Mouse (Mus musculus): ENCODE data around the gene Tmem237. TPM values are rescaled to one million over a fixed set of nuclear protein-coding genes. Genes with fewer than 3 reads are reported as not detected.

The Tmem237 gene
- total and polyA plus RNA-seq, 2 experiments from 2014 or later = 6.6 to 7.6 TPM

GRCm38 (mm10) chr1:59159136-59159535, 38.9 kb upstream of the Tmem237 start:
- H3K4me1 ChIP-seq (ENCODE audit: control insufficient read depth, insufficient read depth) = no peaks in the 10 kb centered on the region
- H3K4me2 ChIP-seq (ENCODE audit: low read depth, low read length) = no peak overlapping the region
- TF ChIP-seq EP300 (IDR thresholded peaks at IDR 0.05; ENCODE audit: low read depth) (no peak), CTCF (IDR thresholded peaks at IDR 0.05; ENCODE audit: low read depth) (no peak)
- H3K9me3 ChIP-seq (replicated peaks; ENCODE audit: control insufficient read depth, low read length) = no peaks in the 10 kb centered on the region
- H3K27ac ChIP-seq (ENCODE audit: low read depth) = no peak overlapping the region
- ATAC-seq (ENCODE audit: insufficient read depth, low read depth) = no peak
- WGBS = 82% methylated on average over 3 of the region's 3 CpGs
- H3K27me3 ChIP-seq (ENCODE audit: control insufficient read depth, insufficient read depth, low read length) = no peaks in the 10 kb centered on the region
- no peak for DNase-seq (ENCODE audit: low spot score)
- no peak overlapping the region for H3K4me3 ChIP-seq (ENCODE audit: low read depth, low read length)
- peaks cover 14% of the 10 kb centered on the region; the same call in 1 of the 2 replicates for H3K36me3 ChIP-seq (replicated peaks; ENCODE audit: control insufficient read depth, insufficient read depth, low read length)
- H3K9ac ChIP-seq (replicated peaks; ENCODE audit: low read depth, low read length) = no peak overlapping the region

DNA sequence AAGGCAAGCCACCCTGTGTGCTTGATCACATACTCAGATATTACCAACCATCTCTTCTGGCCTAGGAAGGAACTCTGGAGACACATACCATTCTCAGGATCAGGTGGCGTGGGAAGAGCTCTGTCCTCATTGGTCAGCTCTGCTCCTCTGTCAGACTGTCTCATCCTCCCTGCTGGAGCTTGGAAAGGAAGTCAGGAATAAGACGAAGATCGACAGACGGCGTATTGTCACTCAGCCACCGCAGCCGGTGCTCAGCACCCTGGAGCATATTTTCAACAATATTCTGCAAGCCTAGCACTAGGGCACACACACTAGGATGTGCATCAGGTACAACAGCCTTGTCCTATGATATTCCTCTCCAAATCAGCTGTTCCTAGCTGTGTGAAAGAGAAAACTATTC, 38.3 kb upstream of the Tmem237 start:
- no peak overlapping the region for H3K27ac ChIP-seq (ENCODE audit: low read depth)
- no peaks in the 10 kb centered on the region for H3K9me3 ChIP-seq (replicated peaks; ENCODE audit: control insufficient read depth, low read length)
- WGBS = 76% methylated on average over 7 of the region's 7 CpGs
- no peaks in the 10 kb centered on the region for H3K4me1 ChIP-seq (ENCODE audit: control insufficient read depth, insufficient read depth)
- no peak for TF ChIP-seq CTCF (IDR thresholded peaks at IDR 0.05; ENCODE audit: low read depth)
- TF ChIP-seq EP300 (IDR thresholded peaks at IDR 0.05; ENCODE audit: low read depth) = no peak
- ATAC-seq (ENCODE audit: insufficient read depth, low read depth) = no peak
- no peak overlapping the region for H3K4me3 ChIP-seq (ENCODE audit: low read depth, low read length)
- no peak for DNase-seq (ENCODE audit: low spot score)
- no peaks in the 10 kb centered on the region for H3K27me3 ChIP-seq (ENCODE audit: control insufficient read depth, insufficient read depth, low read length)
- H3K9ac ChIP-seq (replicated peaks; ENCODE audit: low read depth, low read length) = no peak overlapping the region
- peaks cover 7% of the 10 kb centered on the region; the same call in 1 of the 2 replicates for H3K36me3 ChIP-seq (replicated peaks; ENCODE audit: control insufficient read depth, insufficient read depth, low read length)
- no peak overlapping the region for H3K4me2 ChIP-seq (ENCODE audit: low read depth, low read length)

- DNase-seq (ENCODE audit: low spot score) = no peak
- WGBS = 75% methylated on average over 4 of the region's 4 CpGs
- 0 out of 2 replicates have a peak, but pooled peaks cover under 1% of the 10 kb centered on the region for H3K36me3 ChIP-seq (replicated peaks; ENCODE audit: control insufficient read depth, insufficient read depth, low read length)
- H3K27me3 ChIP-seq (ENCODE audit: control insufficient read depth, insufficient read depth, low read length) = no peaks in the 10 kb centered on the region
- TF ChIP-seq CTCF (IDR thresholded peaks at IDR 0.05; ENCODE audit: low read depth) = no peak
- TF ChIP-seq EP300 (IDR thresholded peaks at IDR 0.05; ENCODE audit: low read depth) = no peak
- no peak overlapping the region for H3K4me3 ChIP-seq (ENCODE audit: low read depth, low read length)
- no peak for ATAC-seq (ENCODE audit: insufficient read depth, low read depth)
- H3K4me2 ChIP-seq (ENCODE audit: low read depth, low read length) = no peak overlapping the region
- H3K4me1 ChIP-seq (ENCODE audit: control insufficient read depth, insufficient read depth) = no peaks in the 10 kb centered on the region
- H3K9me3 ChIP-seq (replicated peaks; ENCODE audit: control insufficient read depth, low read length) = no peaks in the 10 kb centered on the region
- H3K9ac ChIP-seq (replicated peaks; ENCODE audit: low read depth, low read length) = no peak overlapping the region
- no peak overlapping the region for H3K27ac ChIP-seq (ENCODE audit: low read depth)
Observed at GRCm38 (mm10) chr1:59157846-59158245, 37.6 kb upstream of the Tmem237 start.

DNA sequence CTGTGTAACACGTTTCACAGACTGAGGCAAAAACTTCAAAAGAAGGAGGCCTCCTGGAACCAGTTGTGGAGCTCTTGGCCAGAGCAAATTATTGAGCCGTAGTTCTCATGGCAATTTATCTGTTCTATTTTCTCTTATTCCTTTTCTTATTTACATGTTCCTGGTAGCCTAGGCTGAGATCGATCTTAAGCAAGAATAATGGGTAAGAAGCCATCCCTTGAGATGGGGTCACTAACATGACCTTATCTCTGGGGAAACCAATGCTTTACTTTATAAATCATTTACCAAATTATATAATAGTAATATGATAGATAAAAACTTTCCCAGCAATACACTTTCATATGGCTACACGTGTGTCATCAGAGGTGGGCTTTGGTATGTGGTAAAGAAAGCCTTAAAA, 32.1 kb upstream of the Tmem237 start:
- H3K36me3 ChIP-seq (replicated peaks; ENCODE audit: control insufficient read depth, insufficient read depth, low read length) = no peaks in the 10 kb centered on the region
- no peaks in the 10 kb centered on the region for H3K27me3 ChIP-seq (ENCODE audit: control insufficient read depth, insufficient read depth, low read length)
- no peak overlapping the region for H3K4me3 ChIP-seq (ENCODE audit: low read depth, low read length)
- TF ChIP-seq CTCF (IDR thresholded peaks at IDR 0.05; ENCODE audit: low read depth) = no peak
- TF ChIP-seq EP300 (IDR thresholded peaks at IDR 0.05; ENCODE audit: low read depth) = no peak
- no peaks in the 10 kb centered on the region for H3K4me1 ChIP-seq (ENCODE audit: control insufficient read depth, insufficient read depth)
- ATAC-seq (ENCODE audit: insufficient read depth, low read depth) (no peak), DNase-seq (ENCODE audit: low spot score) (no peak)
- H3K9me3 ChIP-seq (replicated peaks; ENCODE audit: control insufficient read depth, low read length) = no peaks in the 10 kb centered on the region
- WGBS = 77% methylated on average over 4 of the region's 4 CpGs
- H3K9ac ChIP-seq (replicated peaks; ENCODE audit: low read depth, low read length) = no peak overlapping the region
- no peak overlapping the region for H3K27ac ChIP-seq (ENCODE audit: low read depth)
- H3K4me2 ChIP-seq (ENCODE audit: low read depth, low read length) = no peak overlapping the region

GRCm38 (mm10) chr1:59150542-59150941, 30.3 kb upstream of the Tmem237 start:
- H3K4me1 ChIP-seq (ENCODE audit: control insufficient read depth, insufficient read depth) = no peaks in the 10 kb centered on the region
- H3K4me2 ChIP-seq (ENCODE audit: low read depth, low read length) = no peak overlapping the region
- DNase-seq (ENCODE audit: low spot score) (no peak), ATAC-seq (ENCODE audit: insufficient read depth, low read depth) (no peak)
- no peak overlapping the region for H3K9ac ChIP-seq (replicated peaks; ENCODE audit: low read depth, low read length)
- no peak overlapping the region for H3K27ac ChIP-seq (ENCODE audit: low read depth)
- no peak overlapping the region for H3K4me3 ChIP-seq (ENCODE audit: low read depth, low read length)
- no peaks in the 10 kb centered on the region for H3K36me3 ChIP-seq (replicated peaks; ENCODE audit: control insufficient read depth, insufficient read depth, low read length)
- TF ChIP-seq EP300 (IDR thresholded peaks at IDR 0.05; ENCODE audit: low read depth) = no peak
- no peak for TF ChIP-seq CTCF (IDR thresholded peaks at IDR 0.05; ENCODE audit: low read depth)
- WGBS = 74% methylated on average over 5 of the region's 5 CpGs
- no peaks in the 10 kb centered on the region for H3K9me3 ChIP-seq (replicated peaks; ENCODE audit: control insufficient read depth, low read length)
- H3K27me3 ChIP-seq (ENCODE audit: control insufficient read depth, insufficient read depth, low read length) = no peaks in the 10 kb centered on the region

DNA sequence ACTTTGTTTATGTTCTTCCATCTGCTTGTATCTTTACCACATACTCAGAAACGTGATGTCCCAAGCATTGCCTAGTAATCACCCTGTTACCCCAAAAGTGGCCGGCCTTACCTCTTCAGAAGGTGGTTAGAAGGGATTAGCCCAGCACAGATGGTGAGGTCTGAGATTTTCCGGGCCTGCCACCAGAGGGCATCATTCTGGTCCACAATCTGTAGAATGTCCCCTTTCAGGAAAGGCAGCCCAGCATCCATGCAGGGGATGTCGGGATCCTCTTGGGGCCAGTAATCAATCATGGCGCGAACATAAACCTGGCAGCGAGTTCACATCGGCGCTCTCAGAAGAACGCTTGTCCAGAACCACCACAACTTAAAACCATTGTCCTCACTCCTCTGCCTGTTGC, 24.3 kb upstream of the Tmem237 start:
- ATAC-seq (ENCODE audit: insufficient read depth, low read depth) (no peak), DNase-seq (ENCODE audit: low spot score) (no peak)
- peaks cover 6% of the 10 kb centered on the region; the same call in 1 of the 2 replicates for H3K27me3 ChIP-seq (ENCODE audit: control insufficient read depth, insufficient read depth, low read length)
- H3K4me2 ChIP-seq (ENCODE audit: low read depth, low read length) = no peak overlapping the region
- no peaks in the 10 kb centered on the region for H3K9me3 ChIP-seq (replicated peaks; ENCODE audit: control insufficient read depth, low read length)
- no peak for TF ChIP-seq EP300 (IDR thresholded peaks at IDR 0.05; ENCODE audit: low read depth)
- TF ChIP-seq CTCF (IDR thresholded peaks at IDR 0.05; ENCODE audit: low read depth) = peak; percentile 27
- no peaks in the 10 kb centered on the region for H3K36me3 ChIP-seq (replicated peaks; ENCODE audit: control insufficient read depth, insufficient read depth, low read length)
- no peak overlapping the region for H3K27ac ChIP-seq (ENCODE audit: low read depth)
- H3K9ac ChIP-seq (replicated peaks; ENCODE audit: low read depth, low read length) = no peak overlapping the region
- 65% methylated on average over 10 of the region's 10 CpGs for WGBS
- no peaks in the 10 kb centered on the region for H3K4me1 ChIP-seq (ENCODE audit: control insufficient read depth, insufficient read depth)
- H3K4me3 ChIP-seq (ENCODE audit: low read depth, low read length) = no peak overlapping the region

Data from heart, postnatal 0 days (tissue).